Mouse (Mus musculus) hindbrain, postnatal 0 days (tissue): ENCODE measurements around the gene Ptgs2. TPM values are rescaled to one million over a fixed set of nuclear protein-coding genes. Genes with fewer than 3 reads are reported as not detected.

Experiments used
- ATAC-seq: fragments of 200-750 bp; cut with Nextera tagmentation; 2 replicates; pipeline ENCODE4 v1.8.0; 2017; ENCODE audit warnings: mild to moderate bottlenecking, moderate TSS enrichment, moderate library complexity
- DNase-seq: peaks from one replicate; pipeline ENCODE4 v3.0.0-alpha.2; 2015; ENCODE audit warnings: low spot score
- H3K27ac ChIP-seq: fragments of 300-500 bp; sonication (generic); 2 replicates; pipeline ENCODE4 v1.5.1; 2014; ENCODE audit warnings: mild to moderate bottlenecking
- H3K27me3 ChIP-seq: fragments of 300-500 bp; sonication (generic); 2 replicates; pipeline ENCODE4 v1.6.1; 2014; ENCODE audit warnings: low read length, mixed read lengths; ENCODE audit not compliant: insufficient read depth
- H3K36me3 ChIP-seq: fragments of 300-500 bp; sonication (generic); 2 replicates; pipeline ENCODE4 v1.6.1; 2014; ENCODE audit warnings: low read length, mixed read lengths; ENCODE audit not compliant: insufficient read depth
- H3K4me1 ChIP-seq: fragments of 300-500 bp; sonication (generic); 2 replicates; pipeline ENCODE4 v1.6.1; 2014; ENCODE audit warnings: antibody characterized with exemption, low read length, mixed read lengths; ENCODE audit not compliant: insufficient read depth
- H3K4me2 ChIP-seq: fragments of 300-500 bp; sonication (generic); 2 replicates; pipeline ENCODE4 v1.6.1; 2014; ENCODE audit warnings: low read depth, mild to moderate bottlenecking, low read length, moderate library complexity, mixed read lengths
- H3K4me3 ChIP-seq: fragments of 300-500 bp; sonication (generic); 2 replicates; pipeline ENCODE4 v1.5.1; 2014; ENCODE audit warnings: low read length
- H3K9ac ChIP-seq: fragments of 300-500 bp; sonication (generic); replicated peaks from 2 replicates; pipeline ENCODE4 v1.6.1; 2014; ENCODE audit warnings: mild to moderate bottlenecking, low read length, moderate library complexity, mixed read lengths
- H3K9me3 ChIP-seq: fragments of 300-500 bp; sonication (generic); 2 replicates; pipeline ENCODE4 v1.6.1; 2016; ENCODE audit warnings: low read length, mixed read lengths
- CTCF ChIP-seq: IDR thresholded peaks from 2 replicates; pipeline ENCODE4 v1.5.1; 2016; ENCODE audit warnings: antibody characterized with exemption, control low read depth, low read depth
- WGBS: fragments of 180-500 bp; shearing (Covaris S2); extraction: QIAGEN DNeasy Blood & Tissue Kit; methylation state at CpG from one replicate; pipeline ENCODE4 v1.1.7; 2014; 5-methylcytosine and 5-hydroxymethylcytosine counted together
- polyA plus RNA-seq: library from polyadenylated mRNA; unstranded; fragments of >200 nt; fragmentation: Nextera tagmentation; extraction: Ambion mirVana; gene quantifications from 2 replicates; pipeline ENCODE4 v1.2.1, GENCODE M21; 2015
- total RNA-seq: library from RNA; depleted of rRNA; stranded (reverse); fragments of >200 nt; gene quantifications from 2 replicates; pipeline ENCODE4 v1.2.3, GENCODE M21; 2014; rRNA removed

The Ptgs2 gene
- total RNA-seq (0.37 and 0.43 TPM in 2 replicates), polyA plus RNA-seq (0.08 and 0.21 TPM in 2 replicates)

GRCm38 (mm10) chr1:150099790-150100333 lies at the start of gene Ptgs2:
TSS of gene Ptgs2 (plus strand) at chr1:150100031.
- peak; percentile 88 for ATAC-seq
- DNase-seq = peak; percentile 48
- Histone ChIP-seq H3K27me3 (no peaks in the 10 kb centered on the region), H3K4me1 (no peaks in the 10 kb centered on the region), H3K36me3 (no peaks in the 10 kb centered on the region), H3K9ac (peak within 1 kb of the TSS; percentile 37), H3K9me3 (no peaks in the 10 kb centered on the region), H3K27ac (no peak within 1 kb of the TSS), H3K4me2 (peak within 1 kb of the TSS; percentile 85), H3K4me3 (peak within 1 kb of the TSS; percentile 47)
- TF ChIP-seq CTCF = peak; percentile 1; the same call in 1 of the 2 replicates
- WGBS = 1% methylated on average over 26 of the region's 26 CpGs

DNA sequence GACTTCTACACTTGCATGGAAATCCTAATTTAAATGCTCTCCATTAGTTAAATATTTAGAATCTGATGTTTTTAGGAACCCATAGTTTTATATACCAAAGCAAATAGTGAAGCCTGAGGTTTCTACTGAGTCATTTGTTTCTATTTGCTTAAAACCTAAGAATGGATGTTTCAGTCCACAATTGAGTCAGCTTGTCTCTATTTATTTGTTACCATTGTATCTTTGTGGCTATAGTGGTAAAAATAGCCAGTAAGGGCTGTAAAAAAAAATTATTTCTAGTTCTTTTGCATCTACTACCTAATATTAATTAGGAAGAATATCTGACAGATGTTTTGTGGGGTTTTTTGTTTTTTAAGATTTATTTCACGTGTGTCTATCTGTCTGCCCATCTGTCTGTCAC lies 49.6 kb upstream of the Ptgs2 start:
- H3K27ac ChIP-seq = no peak overlapping the region
- no peaks in the 10 kb centered on the region for H3K4me1 ChIP-seq
- H3K9ac ChIP-seq = no peak overlapping the region
- ATAC-seq (no peak), DNase-seq (no peak)
- H3K4me3 ChIP-seq = no peak overlapping the region
- WGBS = 76% methylated on average over 1 of the region's 1 CpGs
- no peaks in the 10 kb centered on the region for H3K27me3 ChIP-seq
- no peak for TF ChIP-seq CTCF
- no peaks in the 10 kb centered on the region for H3K36me3 ChIP-seq
- no peak overlapping the region for H3K4me2 ChIP-seq
- no peaks in the 10 kb centered on the region for H3K9me3 ChIP-seq

DNA sequence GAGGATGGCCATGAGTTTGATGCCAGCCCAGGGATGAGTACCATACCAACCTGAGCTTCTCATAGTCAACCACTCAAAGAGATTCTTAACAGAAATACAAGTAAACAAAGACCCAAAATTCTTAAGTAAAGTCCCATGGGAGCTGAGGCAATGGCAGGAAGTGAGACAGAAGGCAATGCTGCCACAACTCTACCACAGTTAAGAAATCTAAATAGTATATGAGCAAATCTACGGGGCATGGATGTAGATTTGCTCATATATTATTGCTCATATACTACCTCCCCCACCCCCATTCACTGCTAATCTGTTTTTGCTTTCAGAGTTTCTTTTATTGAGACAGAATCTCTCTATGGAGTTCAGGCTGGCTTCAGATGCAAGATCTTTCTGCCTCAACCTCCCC lies 34.1 kb upstream of the Ptgs2 start:
- Histone ChIP-seq H3K36me3 (no peaks in the 10 kb centered on the region), H3K27ac (no peak overlapping the region), H3K9ac (no peak overlapping the region), H3K4me1 (no peaks in the 10 kb centered on the region), H3K4me3 (no peak overlapping the region), H3K9me3 (no peaks in the 10 kb centered on the region), H3K27me3 (no peaks in the 10 kb centered on the region), H3K4me2 (no peak overlapping the region)
- DNase-seq (no peak), ATAC-seq (no peak)
- no peak for TF ChIP-seq CTCF
- WGBS = 88% methylated on average over 1 of the region's 1 CpGs

- H3K4me1 ChIP-seq = no peaks in the 10 kb centered on the region
- 86% methylated on average over 3 of the region's 3 CpGs for WGBS
- DNase-seq (no peak), ATAC-seq (no peak)
- no peak overlapping the region for H3K4me2 ChIP-seq
- H3K4me3 ChIP-seq = no peak overlapping the region
- no peak overlapping the region for H3K27ac ChIP-seq
- TF ChIP-seq CTCF = no peak
- no peaks in the 10 kb centered on the region for H3K36me3 ChIP-seq
- no peaks in the 10 kb centered on the region for H3K9me3 ChIP-seq
- no peaks in the 10 kb centered on the region for H3K27me3 ChIP-seq
- no peak overlapping the region for H3K9ac ChIP-seq
Measured at GRCm38 (mm10) chr1:150072880-150073279, 27.0 kb upstream of the Ptgs2 start.

GRCm38 (mm10) chr1:150074609-150075008 lies 25.2 kb upstream of the Ptgs2 start:
- DNase-seq (no peak), ATAC-seq (no peak)
- Histone ChIP-seq H3K36me3 (no peaks in the 10 kb centered on the region), H3K4me3 (no peak overlapping the region), H3K9me3 (no peaks in the 10 kb centered on the region), H3K4me1 (no peaks in the 10 kb centered on the region), H3K9ac (no peak overlapping the region), H3K27ac (no peak overlapping the region), H3K4me2 (no peak overlapping the region), H3K27me3 (no peaks in the 10 kb centered on the region)
- no peak for TF ChIP-seq CTCF
- WGBS = 75% methylated on average over 1 of the region's 1 CpGs

- Histone ChIP-seq H3K4me3 (no peak overlapping the region), H3K27ac (no peak overlapping the region), H3K27me3 (no peaks in the 10 kb centered on the region), H3K9ac (no peak overlapping the region), H3K4me2 (no peak overlapping the region), H3K4me1 (no peaks in the 10 kb centered on the region), H3K9me3 (no peaks in the 10 kb centered on the region), H3K36me3 (no peaks in the 10 kb centered on the region)
- no peak for TF ChIP-seq CTCF
- 0 out of 2 replicates have a peak, but pooled peaks have one; percentile 32 for ATAC-seq
- DNase-seq = no peak
- 67% methylated on average over 6 of the region's 6 CpGs for WGBS
Measured at GRCm38 (mm10) chr1:150089040-150089692, 10.7 kb upstream of the Ptgs2 start.

GRCm38 (mm10) chr1:150090229-150090628 lies 9.6 kb upstream of the Ptgs2 start:
- no peak for DNase-seq
- no peaks in the 10 kb centered on the region for H3K27me3 ChIP-seq
- no peak overlapping the region for H3K27ac ChIP-seq
- H3K9ac ChIP-seq = no peak overlapping the region
- no peaks in the 10 kb centered on the region for H3K9me3 ChIP-seq
- H3K4me3 ChIP-seq = no peak overlapping the region
- no peaks in the 10 kb centered on the region for H3K36me3 ChIP-seq
- H3K4me2 ChIP-seq = no peak overlapping the region
- WGBS = 28% methylated on average over 1 of the region's 1 CpGs
- H3K4me1 ChIP-seq = no peaks in the 10 kb centered on the region
- no peak for ATAC-seq
- TF ChIP-seq CTCF = no peak
